Mouse (Mus musculus) embryonic facial prominence, embryonic 10.5 days (tissue): ENCODE measurements around the gene Tmem198b. TPM values are rescaled to one million over a fixed set of nuclear protein-coding genes. Genes with fewer than 3 reads are reported as not detected.

Experiments
- DNase-seq: peaks from one replicate; pipeline ENCODE4 v3.0.0-alpha.2; 2017; ENCODE audit warnings: low spot score
- H3K27ac ChIP-seq: fragments of 300-500 bp; sonication (generic); replicated peaks from 2 replicates; pipeline ENCODE4 v1.5.1; 2016; ENCODE audit warnings: mild to moderate bottlenecking
- H3K27me3 ChIP-seq: fragments of 300-500 bp; sonication (generic); replicated peaks from 2 replicates; pipeline ENCODE4 v1.6.1; 2016; ENCODE audit warnings: low read depth, mild to moderate bottlenecking; ENCODE audit not compliant: poor library complexity, severe bottlenecking
- H3K36me3 ChIP-seq: fragments of 300-500 bp; sonication (generic); replicated peaks from 2 replicates; pipeline ENCODE4 v1.6.1; 2016; ENCODE audit warnings: mild to moderate bottlenecking, moderate library complexity
- H3K4me1 ChIP-seq: fragments of 300-500 bp; sonication (generic); 2 replicates; pipeline ENCODE4 v1.6.1; 2016
- H3K4me3 ChIP-seq: fragments of 300-500 bp; sonication (generic); 2 replicates; pipeline ENCODE4 v1.5.1; 2016; ENCODE audit warnings: mild to moderate bottlenecking, moderate library complexity
- H3K9me3 ChIP-seq: fragments of 300-500 bp; sonication (generic); 2 replicates; pipeline ENCODE4 v1.6.1; 2016; ENCODE audit warnings: mild to moderate bottlenecking
- WGBS: fragments of 180-500 bp; shearing (Covaris S2); methylation state at CpG from one replicate; pipeline ENCODE4 v1.1.7; 2016; 5-methylcytosine and 5-hydroxymethylcytosine counted together
- polyA plus RNA-seq: library from polyadenylated mRNA; unstranded; fragments of >200 nt; fragmentation: Nextera tagmentation; extraction: Ambion mirVana; gene quantifications from 2 replicates; pipeline ENCODE4 v1.2.1, GENCODE M21; 2016

Gene Tmem198b
- polyA plus RNA-seq, 1 experiment from 2014 or later, result 17.9 TPM

DNA sequence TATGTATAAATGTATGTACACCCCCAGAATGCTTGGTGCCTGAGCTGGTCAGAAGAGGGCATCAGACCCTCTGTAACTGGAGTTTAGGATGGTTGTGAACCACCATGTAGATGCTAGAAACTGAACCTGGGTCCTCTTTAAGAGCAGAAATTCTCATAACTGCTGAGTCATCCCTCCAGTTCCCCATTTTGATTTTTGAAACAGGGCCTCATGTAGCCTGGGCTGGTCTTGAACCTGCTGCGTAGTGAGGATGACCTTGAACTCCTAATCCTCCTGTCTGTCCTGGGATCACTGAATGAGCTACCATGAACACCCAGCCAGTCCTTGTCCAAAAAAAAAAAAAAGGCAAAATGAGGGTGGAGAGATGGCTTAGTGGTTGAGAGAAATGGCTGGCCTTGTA, 10.9 kb downstream of the Tmem198b start:
- no peak overlapping the region for H3K27ac ChIP-seq
- 98% methylated on average over 1 of the region's 1 CpGs for WGBS
- no peak for DNase-seq

DNA sequence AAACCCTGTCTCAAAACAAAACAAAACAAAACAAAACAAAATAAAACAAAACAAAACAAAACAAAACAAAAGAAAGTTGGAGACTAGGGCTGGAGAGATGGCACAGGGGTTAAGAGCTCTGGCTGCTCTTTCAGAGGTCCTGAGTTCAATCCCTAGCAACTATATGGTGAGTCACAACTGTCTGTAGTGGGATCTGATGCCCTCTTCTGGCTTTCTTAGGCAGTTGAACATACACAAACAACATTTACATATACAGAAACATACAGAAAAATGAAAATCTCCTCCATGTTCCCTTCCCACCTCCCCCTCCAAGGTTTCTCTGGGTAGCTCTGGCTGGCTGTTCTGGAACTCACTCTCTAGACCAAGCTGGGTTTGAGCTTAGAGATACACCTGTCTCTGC, 12.1 kb downstream of the Tmem198b start:
- Histone ChIP-seq H3K9me3 (no peaks in the 10 kb centered on the region), H3K36me3 (no peaks in the 10 kb centered on the region), H3K27ac (no peak overlapping the region), H3K27me3 (no peaks in the 10 kb centered on the region), H3K4me3 (no peak overlapping the region), H3K4me1 (no peaks in the 10 kb centered on the region)
- no peak for DNase-seq

More for the DNA sequence above, 10.9 kb downstream of the Tmem198b start:
- 0 out of 2 replicates have a peak, but pooled peaks cover 2% of the 10 kb centered on the region for H3K36me3 ChIP-seq
- H3K27me3 ChIP-seq, result no peaks in the 10 kb centered on the region
- H3K4me3 ChIP-seq, result no peak overlapping the region
- H3K4me1 ChIP-seq, result no peaks in the 10 kb centered on the region
- no peaks in the 10 kb centered on the region for H3K9me3 ChIP-seq

DNA sequence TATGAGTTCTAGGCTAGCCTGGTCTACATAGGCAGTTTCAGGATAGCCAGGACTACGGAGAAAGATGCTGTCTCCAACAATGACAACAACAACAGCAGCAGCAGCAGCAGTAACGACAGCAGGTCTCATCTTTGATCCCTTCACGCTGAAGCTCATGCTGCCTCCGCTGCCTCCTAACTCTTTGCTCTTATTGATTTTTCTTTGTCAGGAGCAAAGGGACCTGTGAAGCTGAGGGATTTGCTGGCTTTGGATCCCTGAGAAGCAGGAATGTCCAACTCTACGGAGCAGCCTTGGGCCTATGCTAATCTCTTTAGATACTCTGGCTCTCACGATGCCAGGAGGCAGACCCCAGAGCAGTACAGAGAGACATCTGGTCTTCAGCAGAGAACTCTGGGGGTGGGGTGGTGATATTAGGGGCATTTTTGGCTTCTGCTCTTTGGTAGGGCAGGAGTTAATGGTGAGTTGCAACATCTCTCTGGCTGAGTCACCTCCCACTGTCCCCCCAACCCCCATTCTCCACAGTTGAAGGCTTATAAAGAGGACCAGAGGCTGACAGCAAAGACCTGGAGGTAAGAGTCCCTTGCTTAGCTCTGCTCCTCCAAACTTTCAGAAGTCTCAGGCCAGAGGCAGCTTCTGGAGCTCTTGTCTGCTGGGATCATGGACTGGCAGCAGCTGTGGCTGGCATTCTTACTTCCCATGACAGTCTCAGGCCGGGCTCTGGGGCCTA, 13.6 kb downstream of the Tmem198b start, which contains the start of gene Mmp19:
Gene Mmp19 (plus strand): TSS at position 513 of the 727 bp plus-strand sequence.
- no peak for DNase-seq
- 71% methylated on average over 7 of the region's 7 CpGs for WGBS
- no peaks in the 10 kb centered on the region for H3K36me3 ChIP-seq
- no peak within 1 kb of the TSS for H3K4me3 ChIP-seq
- no peaks in the 10 kb centered on the region for H3K27me3 ChIP-seq
- H3K4me1 ChIP-seq, result no peaks in the 10 kb centered on the region
- no peaks in the 10 kb centered on the region for H3K9me3 ChIP-seq
- H3K27ac ChIP-seq, result no peak within 1 kb of the TSS

DNA sequence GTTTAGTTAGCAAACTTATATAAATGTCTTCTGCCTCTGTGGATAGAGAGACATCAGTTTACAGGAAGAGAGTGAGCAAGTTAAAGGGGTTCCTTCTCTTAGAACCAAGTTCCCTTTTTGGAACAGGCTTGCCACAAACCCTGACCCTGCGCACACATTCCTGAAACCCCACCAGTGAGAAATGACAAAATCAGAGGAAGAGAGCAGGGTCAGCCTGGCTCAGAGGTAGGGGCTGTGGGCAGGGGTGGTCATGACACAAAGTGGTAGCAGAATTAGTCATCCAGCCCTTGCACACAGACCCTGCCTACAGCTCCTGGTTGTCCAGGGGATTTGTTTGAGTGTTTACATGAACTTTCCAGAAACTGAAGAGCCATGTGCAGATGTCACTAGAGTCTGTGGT, 24.0 kb downstream of the Tmem198b start:
- no peak for DNase-seq
- no peak overlapping the region for H3K4me3 ChIP-seq
- H3K27me3 ChIP-seq, result no peaks in the 10 kb centered on the region
- peaks cover 18% of the 10 kb centered on the region for H3K9me3 ChIP-seq
- no peaks in the 10 kb centered on the region for H3K36me3 ChIP-seq
- H3K4me1 ChIP-seq, result peaks cover 21% of the 10 kb centered on the region
- WGBS, result 93% methylated on average over 1 of the region's 1 CpGs
- peak overlapping the region; percentile 82 for H3K27ac ChIP-seq

DNA sequence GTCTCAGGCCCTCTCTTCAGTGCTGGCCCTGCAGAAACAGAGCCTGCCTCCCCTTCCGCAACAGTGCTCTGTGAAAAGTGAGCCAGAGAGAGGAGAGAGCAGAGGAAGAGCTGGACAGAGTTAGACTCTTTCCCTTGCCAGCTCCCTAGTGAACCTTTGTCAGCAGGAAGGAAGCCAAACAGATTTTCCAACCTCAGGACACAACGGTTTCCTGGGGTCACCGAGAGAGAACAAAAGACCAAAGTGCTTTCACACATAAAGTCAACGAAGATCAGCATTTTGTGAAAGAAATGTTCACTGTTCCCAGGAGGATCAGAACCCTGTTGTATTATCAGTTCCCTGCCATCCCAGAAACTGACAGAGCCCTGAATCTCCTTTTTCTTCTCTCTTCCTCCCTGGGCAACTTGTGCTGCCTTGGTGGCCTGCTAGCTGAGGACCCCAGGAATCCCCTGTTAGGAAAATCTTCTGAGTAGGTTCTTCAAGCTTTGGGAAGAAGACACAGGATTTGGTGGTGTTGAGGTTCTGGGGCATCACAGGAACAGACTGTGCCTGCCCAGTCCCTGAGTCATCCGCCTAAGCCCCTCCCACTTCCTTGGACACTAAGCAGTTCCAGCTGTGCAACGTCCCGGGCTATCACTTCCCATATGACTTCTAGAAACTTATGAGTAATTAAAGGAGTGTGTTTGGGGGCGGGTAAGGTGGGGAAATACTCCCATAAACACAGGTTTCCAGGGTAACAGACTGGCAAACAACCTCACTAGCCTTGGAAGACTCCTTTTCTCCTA, 25.0 kb downstream of the Tmem198b start:
- Histone ChIP-seq H3K27ac (peak overlapping the region; percentile 82), H3K4me3 (peak overlapping the region; percentile 30), H3K9me3 (peaks cover 9% of the 10 kb centered on the region), H3K36me3 (no peaks in the 10 kb centered on the region), H3K27me3 (no peaks in the 10 kb centered on the region), H3K4me1 (peaks cover 21% of the 10 kb centered on the region)
- WGBS, result 22% methylated on average over 8 of the region's 8 CpGs
- DNase-seq, result peak; percentile 85

DNA sequence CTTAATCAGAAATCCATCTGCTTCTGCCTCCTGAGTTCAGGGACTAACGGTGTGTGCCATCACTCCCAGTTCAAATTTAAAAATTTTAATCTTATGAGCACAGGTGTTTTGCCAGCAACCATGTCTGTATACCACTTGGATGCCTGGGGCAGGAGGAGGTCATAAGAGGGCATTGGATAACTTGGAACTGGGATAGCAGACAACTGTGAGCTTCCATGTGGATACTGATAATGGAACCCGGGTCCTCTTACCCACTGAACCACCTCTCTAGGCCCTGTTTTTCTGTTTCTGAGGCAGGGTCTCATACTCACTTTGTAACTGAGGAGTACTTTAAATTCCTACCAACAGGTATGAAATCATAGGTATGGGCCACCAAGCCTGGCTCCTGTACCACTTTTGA, 25.7 kb downstream of the Tmem198b start:
- H3K27me3 ChIP-seq, result no peaks in the 10 kb centered on the region
- peaks cover 3% of the 10 kb centered on the region; the same call in 1 of the 2 replicates for H3K9me3 ChIP-seq
- H3K4me3 ChIP-seq, result no peak overlapping the region
- WGBS, result 80% methylated on average over 2 of the region's 2 CpGs
- H3K27ac ChIP-seq, result peak overlapping the region; percentile 82
- H3K4me1 ChIP-seq, result peaks cover 27% of the 10 kb centered on the region
- no peak for DNase-seq
- H3K36me3 ChIP-seq, result no peaks in the 10 kb centered on the region

DNA sequence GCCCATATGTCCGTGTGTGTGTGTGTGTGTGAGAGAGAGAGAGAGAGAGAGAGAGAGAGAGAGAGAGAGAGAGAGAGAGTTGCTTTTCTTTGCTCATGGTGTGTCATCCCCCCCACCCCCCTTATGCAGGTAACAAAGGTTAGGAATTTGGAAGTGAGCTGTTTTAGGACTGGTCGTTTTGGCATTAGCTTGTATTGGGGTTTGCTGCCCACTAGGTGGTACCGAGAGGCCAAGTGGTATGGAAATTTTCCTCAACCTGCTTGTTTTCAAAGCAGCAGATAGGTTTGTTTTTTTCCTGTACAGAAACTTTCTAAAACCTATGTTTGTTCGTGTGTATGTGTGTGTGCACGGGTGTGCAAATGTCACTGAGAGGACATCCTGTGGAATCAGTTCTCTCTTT, 30.5 kb downstream of the Tmem198b start:
- peak; percentile 17 for DNase-seq
- 21% methylated on average over 5 of the region's 5 CpGs for WGBS

DNA sequence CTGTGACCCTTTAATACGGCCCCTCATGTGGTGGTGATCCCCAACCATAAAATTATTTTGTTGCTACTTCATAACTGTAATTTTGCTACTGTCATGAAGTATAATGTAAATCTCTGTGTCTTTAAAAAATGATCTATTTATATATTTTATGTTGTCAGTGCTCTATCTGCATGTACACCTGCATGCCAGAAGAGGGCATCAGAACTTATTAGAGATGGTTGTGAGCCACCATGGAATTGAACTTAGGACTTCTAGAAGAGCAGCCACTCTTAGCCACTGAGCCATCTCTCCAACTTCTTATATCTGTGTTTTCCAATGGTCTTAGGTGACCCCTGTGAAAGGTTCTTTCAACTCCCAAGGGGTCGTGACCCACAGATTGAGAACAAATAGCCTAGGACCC, 31.3 kb downstream of the Tmem198b start:
- no peaks in the 10 kb centered on the region for H3K9me3 ChIP-seq
- peaks cover 11% of the 10 kb centered on the region for H3K4me1 ChIP-seq
- no peak overlapping the region for H3K4me3 ChIP-seq
- H3K27me3 ChIP-seq, result no peaks in the 10 kb centered on the region
- H3K36me3 ChIP-seq, result peaks cover 8% of the 10 kb centered on the region; the same call in 1 of the 2 replicates
- H3K27ac ChIP-seq, result no peak overlapping the region
- no peak for DNase-seq
- WGBS, result 81% methylated on average over 2 of the region's 2 CpGs

More for the DNA sequence above, 30.5 kb downstream of the Tmem198b start:
- no peaks in the 10 kb centered on the region for H3K27me3 ChIP-seq
- H3K4me3 ChIP-seq, result no peak overlapping the region
- H3K4me1 ChIP-seq, result peaks cover 14% of the 10 kb centered on the region
- H3K9me3 ChIP-seq, result no peaks in the 10 kb centered on the region
- no peaks in the 10 kb centered on the region; the same call in 1 of the 2 replicates for H3K36me3 ChIP-seq
- no peak overlapping the region for H3K27ac ChIP-seq

Other genes starting within 250 kb of the Tmem198b start
- gene Pa2g4, start 238.4 kb downstream of the Tmem198b start, polyA plus RNA-seq, result 274 and 287 TPM in 2 replicates
- gene Erbb3, start 214.7 kb downstream of the Tmem198b start, polyA plus RNA-seq, result 11.9 and 12.2 TPM in 2 replicates
- gene Rps26, start 177.6 kb downstream of the Tmem198b start, polyA plus RNA-seq, result 566 and 582 TPM in 2 replicates
- gene Ikzf4, start 158.4 kb downstream of the Tmem198b start, polyA plus RNA-seq, result 2.9 and 3.5 TPM in 2 replicates
- 12.9 and 13.5 TPM in 2 replicates for gene Suox, start 130.3 kb downstream of the Tmem198b start, polyA plus RNA-seq
- 64.4 and 70.4 TPM in 2 replicates for gene Rab5b, start 108.1 kb downstream of the Tmem198b start, polyA plus RNA-seq
- 8.6 and 17.3 TPM in 2 replicates for gene Pmel, start 100.2 kb downstream of the Tmem198b start, polyA plus RNA-seq
- 124 and 130 TPM in 2 replicates for gene Cdk2, start 99.3 kb downstream of the Tmem198b start, polyA plus RNA-seq
- gene Dgka, start 59.5 kb downstream of the Tmem198b start, polyA plus RNA-seq, result 5.2 and 6.3 TPM in 2 replicates
- gene Pym1, start 56.5 kb downstream of the Tmem198b start, polyA plus RNA-seq, result 56.6 and 60.0 TPM in 2 replicates
- gene Mmp19, start 13.5 kb downstream of the Tmem198b start, polyA plus RNA-seq, result 0.26 and 0.30 TPM in 2 replicates
- 51.9 and 53.7 TPM in 2 replicates for gene Dnajc14, start 308 bp downstream of the Tmem198b start, polyA plus RNA-seq
- 259 and 263 TPM in 2 replicates for gene Sarnp, start 13.0 kb upstream of the Tmem198b start, polyA plus RNA-seq
- 63.7 and 66.4 TPM in 2 replicates for gene Ormdl2, start 17.3 kb upstream of the Tmem198b start, polyA plus RNA-seq
- gene Gdf11, start 87.3 kb upstream of the Tmem198b start, polyA plus RNA-seq, result 11.8 and 12.0 TPM in 2 replicates
- 274 and 319 TPM in 2 replicates for gene Cd63, start 96.6 kb upstream of the Tmem198b start, polyA plus RNA-seq
- 11.2 and 11.9 TPM in 2 replicates for gene Rdh5, start 118.5 kb upstream of the Tmem198b start, polyA plus RNA-seq
- gene Bloc1s1, start 119.7 kb upstream of the Tmem198b start, polyA plus RNA-seq, result 185 and 186 TPM in 2 replicates
- gene Itga7, start 129.4 kb upstream of the Tmem198b start, polyA plus RNA-seq, result 1.8 and 2.7 TPM in 2 replicates
- gene Mettl7b, start 156.6 kb upstream of the Tmem198b start, polyA plus RNA-seq, result not detected in 2 replicates
- gene Olfr9, start 185.1 kb upstream of the Tmem198b start, polyA plus RNA-seq, result not detected in 2 replicates
- gene Olfr763, start 206.4 kb upstream of the Tmem198b start, polyA plus RNA-seq, result not detected in 2 replicates
- gene Olfr764-ps1, start 235.5 kb upstream of the Tmem198b start, polyA plus RNA-seq, result not detected in 2 replicates
- gene Olfr765, start 245.6 kb upstream of the Tmem198b start, polyA plus RNA-seq, result not detected in 2 replicates